Mouse (Mus musculus) CD4-positive, CD25-positive, alpha-beta regulatory T cell, adult 4 months (primary cell): ENCODE measurements around the gene Gm11037. TPM values are rescaled to one million over a fixed set of nuclear protein-coding genes. Genes with fewer than 3 reads are reported as not detected.
A peak's percentile ranks its signal among the peaks of the same experiment; 100 is the strongest.
"Not testable (repeated sequence)": the region's sequence is repeated elsewhere in the genome, so short reads cannot be mapped to it uniquely, and the experiment has no call there.

ENCODE experiments used
- ATAC-seq: one replicate; pipeline ENCODE4 v1.8.0; 2017
- polyA plus RNA-seq, 2 experiments: library from polyadenylated mRNA; unstranded; fragments of 100-300 nt; shearing (Covaris generic); gene quantifications; one replicate each; pipeline ENCODE4 v1.2.1; 2017

The Gm11037 gene
- polyA plus RNA-seq, result not detected

- no peak for ATAC-seq
These were observed at the start of gene Gm11037 for GRCm38 (mm10) chr2:131132930-131133547. Gene Gm11037, plus strand, starts transcription at chr2:131133497.

- ATAC-seq, result no peak
These were observed 49.1 kb upstream of the Gm11037 start for GRCm38 (mm10) chr2:131084206-131084605.

- ATAC-seq, result no peak
These were observed 46.5 kb upstream of the Gm11037 start, which contains the start of gene Siglec1 for GRCm38 (mm10) chr2:131086667-131087390. Gene Siglec1, minus strand, starts transcription at chr2:131086765.

DNA sequence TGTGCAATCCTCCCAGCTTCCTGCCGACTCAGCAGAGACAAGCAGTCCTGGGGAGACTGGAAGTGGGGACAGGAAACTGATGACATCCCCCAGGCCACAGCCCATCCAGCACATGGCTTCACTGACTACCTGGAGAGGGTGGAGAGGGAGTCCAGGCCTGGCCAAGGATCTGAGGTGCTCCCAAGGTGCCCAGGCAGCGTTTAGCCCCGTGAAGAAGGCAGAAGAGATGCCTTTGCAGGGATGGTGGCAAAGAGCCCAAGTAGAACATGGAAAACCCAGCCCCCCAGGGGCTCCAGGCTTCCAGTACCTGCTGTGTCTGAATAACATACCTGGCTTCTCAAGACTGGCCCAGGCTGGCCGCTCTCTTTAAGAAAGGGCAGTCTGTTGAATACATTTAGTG lies 44.7 kb upstream of the Gm11037 start:
- ATAC-seq, result no peak

- ATAC-seq, result no peak
These were observed 43.7 kb upstream of the Gm11037 start for GRCm38 (mm10) chr2:131089634-131090033.

DNA sequence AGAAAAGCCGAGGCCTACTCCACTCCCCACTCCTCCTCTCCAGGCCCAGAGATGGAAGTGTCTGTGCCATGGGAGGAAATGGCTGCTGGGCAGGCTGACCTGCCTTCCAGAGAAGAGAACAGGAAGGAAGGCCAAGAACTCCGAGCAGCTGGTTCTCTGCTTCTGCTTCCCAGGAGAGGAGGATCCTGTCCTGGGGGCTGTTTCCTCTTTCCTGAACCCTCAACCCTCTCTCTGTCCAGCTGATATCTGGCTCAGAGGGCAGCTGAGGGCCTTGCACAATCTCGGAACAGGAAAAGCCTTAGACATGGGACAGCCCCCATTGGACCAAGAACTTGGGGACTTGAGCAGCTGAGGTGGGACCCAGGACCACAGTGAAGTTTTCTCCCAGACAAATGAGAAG lies 42.4 kb upstream of the Gm11037 start:
- no peak for ATAC-seq

DNA sequence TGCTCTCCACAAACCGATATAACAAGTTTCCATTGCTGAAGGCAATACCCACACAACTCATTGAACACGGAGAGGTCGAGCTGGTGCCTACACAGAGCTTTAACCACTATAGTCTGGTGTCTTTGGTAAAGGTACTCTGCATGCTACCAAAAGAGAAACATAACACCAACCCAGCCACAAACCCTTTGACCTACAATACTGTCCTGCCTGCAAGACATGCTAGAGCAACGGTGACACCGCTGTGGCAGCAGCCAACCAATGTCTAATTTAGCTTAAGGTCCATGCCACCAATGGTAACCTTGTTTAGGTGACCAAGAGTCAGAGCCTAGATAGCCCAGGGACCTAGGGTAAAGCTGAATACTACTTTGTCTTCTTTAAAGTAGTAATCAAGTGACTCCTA lies 39.7 kb upstream of the Gm11037 start:
- no peak for ATAC-seq

DNA sequence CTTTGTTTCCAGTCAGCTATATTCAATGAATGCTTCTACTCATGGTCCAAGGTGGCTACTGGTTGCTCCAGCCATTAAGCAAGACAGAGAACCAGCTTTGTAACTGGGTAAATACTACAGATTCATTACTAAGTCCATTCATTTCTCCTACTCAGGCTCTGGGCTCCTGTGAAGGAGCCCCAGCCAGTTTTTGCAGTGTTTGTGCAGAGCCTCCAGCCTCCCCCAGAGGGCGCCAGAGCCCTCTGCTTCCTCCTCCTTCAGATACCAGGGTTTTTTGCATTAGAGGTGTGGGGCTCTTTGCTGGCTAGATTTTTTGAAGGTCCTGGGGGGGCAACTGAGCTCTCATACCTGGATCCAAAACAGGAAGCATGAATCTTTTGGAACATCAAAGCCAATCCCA lies 38.5 kb upstream of the Gm11037 start:
- peak; percentile 88 for ATAC-seq

GRCm38 (mm10) chr2:131096101-131096795 lies 37.0 kb upstream of the Gm11037 start:
- peak; percentile 51 for ATAC-seq

- ATAC-seq, result no peak
These were observed 36.2 kb upstream of the Gm11037 start for GRCm38 (mm10) chr2:131097087-131097486.

- ATAC-seq, result no peak
These were observed 31.8 kb upstream of the Gm11037 start for GRCm38 (mm10) chr2:131101530-131101929.

GRCm38 (mm10) chr2:131104021-131104420 lies 29.3 kb upstream of the Gm11037 start:
- no peak for ATAC-seq

DNA sequence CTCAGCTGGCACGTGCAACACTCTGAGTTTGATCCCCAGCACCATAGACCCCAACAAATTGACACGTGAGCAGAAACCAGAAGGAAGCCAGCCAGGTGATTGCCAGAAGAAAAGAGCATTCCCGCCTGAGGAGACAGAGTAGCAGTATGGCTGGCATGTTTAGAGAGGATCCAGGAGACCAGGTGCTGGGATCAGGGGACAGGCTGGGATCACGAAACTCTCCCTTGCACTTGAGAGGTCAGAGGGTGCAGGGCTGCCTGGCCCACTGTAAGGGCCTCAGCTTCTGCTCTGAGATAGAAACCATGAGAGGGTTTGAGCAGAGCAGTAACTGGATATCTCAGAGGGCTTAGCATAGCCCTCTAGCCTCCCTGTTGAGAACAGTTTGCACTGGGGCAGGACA lies 28.2 kb upstream of the Gm11037 start:
- ATAC-seq, result not testable (repeated sequence)

- ATAC-seq, result no peak
These were observed 27.3 kb upstream of the Gm11037 start for GRCm38 (mm10) chr2:131105989-131106388.

DNA sequence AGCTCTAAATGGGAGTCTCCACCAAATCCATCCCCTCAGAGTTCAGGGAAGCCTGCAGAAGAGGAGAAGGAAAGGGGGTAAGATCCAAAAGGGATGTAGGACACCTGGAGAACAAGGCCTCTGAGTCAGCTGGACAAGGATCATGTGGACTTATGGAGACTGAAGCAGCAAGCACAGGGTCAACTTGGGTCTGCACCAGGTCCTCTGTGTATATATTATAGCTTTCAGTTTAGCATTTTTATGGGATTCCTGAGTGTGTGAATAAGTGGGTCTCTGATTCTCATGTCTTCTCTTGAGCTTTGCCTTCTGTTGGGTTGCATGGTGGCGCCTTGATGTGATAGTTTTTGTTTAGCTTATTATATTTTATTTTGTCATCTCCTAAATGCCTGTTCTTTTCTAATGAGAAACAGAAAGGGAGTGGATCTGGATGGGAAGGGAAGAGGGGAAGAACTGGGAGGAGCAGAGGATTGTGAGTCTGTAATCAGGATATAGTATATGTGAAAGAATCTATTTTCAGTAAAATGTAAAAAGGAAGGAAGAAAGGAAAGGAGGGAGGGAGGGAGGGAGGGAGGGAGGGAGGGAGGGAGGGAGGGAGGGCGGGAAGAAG lies 14.2 kb upstream of the Gm11037 start:
- ATAC-seq, result no peak

GRCm38 (mm10) chr2:131124166-131124565 lies 9.1 kb upstream of the Gm11037 start:
- no peak for ATAC-seq

DNA sequence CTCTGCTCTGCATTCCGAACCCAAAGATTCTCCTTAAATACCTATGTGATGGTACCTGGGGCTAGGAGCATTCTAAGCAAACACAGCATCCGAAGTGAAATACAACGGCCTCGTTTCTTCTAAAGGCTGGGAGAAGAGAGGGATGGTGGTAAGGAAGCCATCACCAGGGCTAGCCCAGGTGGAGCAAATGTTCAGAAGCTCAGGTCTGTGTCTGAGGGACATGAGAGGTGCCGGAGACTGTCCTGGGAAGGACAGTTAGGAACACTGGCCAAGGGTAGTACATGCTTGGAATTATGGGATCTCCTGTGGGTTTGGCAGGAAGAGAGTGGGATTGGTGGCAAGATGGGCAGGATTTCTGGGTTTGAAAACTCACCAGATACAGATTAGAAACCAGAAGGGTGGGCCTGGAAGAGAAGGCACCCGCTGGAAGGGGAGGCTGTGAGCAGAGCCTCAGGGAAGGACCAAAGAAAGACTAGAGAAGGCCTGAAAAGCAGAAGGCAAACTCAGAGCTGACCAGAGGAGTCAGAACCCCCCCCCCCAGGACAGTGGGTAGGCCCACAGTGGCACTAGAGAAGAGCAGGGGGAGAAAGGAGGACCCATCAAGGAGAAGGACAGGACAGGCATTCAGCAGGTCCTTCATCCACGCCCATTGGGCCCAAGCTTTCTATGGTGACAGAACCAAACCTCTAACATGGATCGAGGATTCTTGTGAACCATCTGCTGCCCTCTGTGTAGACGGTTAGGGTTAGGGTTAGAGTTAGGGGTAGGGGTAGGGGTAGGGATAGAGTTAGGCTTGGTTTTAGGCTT lies 7.9 kb upstream of the Gm11037 start:
- ATAC-seq, result no peak

DNA sequence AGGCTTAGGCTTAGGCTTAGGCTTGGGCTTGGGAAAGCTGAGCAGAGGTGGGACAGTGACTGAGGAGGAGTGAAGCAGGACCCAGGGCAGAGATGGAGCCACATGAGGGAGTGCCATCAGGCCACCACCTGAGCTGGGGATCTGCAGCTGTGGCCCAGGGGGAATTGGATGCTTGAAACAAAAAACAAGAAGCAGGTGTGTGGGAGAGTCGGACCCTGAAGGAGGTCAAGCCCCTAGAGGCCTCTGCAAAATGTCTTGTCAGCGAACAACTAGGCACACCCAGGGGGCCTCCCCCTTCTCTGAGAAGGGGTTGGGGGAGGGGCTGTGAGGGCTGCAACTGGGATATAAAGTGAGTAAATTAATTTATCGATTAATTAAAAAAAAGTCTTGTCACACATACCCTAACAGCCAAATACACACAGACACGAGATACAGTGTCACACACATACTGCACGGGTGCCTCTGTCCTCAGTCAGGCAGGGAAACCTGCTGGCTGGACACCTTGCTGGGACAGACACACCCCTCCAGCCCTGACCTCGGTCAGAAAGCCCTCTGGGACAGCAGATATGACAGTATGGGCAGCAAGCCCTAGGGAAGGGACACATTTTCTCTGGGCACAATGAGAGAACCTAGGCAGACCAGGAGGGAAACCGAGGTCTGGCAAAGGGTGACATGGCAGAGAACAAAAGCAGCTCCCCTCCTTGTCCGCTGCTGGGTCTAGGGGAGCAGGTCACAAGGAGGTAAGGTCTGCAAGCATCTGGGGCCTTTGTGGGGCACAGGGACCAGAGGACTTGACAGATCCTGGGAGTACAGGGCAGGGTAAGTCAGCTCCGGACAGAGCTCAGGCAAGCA lies 7.1 kb upstream of the Gm11037 start:
- ATAC-seq, result no peak

- no peak for ATAC-seq
These were observed 6.1 kb upstream of the Gm11037 start, which contains the start of gene Hspa12b for GRCm38 (mm10) chr2:131127161-131127730. Gene Hspa12b, plus strand, starts transcription at chr2:131127280.

GRCm38 (mm10) chr2:131128211-131128610 lies 5.1 kb upstream of the Gm11037 start:
- ATAC-seq, result no peak

DNA sequence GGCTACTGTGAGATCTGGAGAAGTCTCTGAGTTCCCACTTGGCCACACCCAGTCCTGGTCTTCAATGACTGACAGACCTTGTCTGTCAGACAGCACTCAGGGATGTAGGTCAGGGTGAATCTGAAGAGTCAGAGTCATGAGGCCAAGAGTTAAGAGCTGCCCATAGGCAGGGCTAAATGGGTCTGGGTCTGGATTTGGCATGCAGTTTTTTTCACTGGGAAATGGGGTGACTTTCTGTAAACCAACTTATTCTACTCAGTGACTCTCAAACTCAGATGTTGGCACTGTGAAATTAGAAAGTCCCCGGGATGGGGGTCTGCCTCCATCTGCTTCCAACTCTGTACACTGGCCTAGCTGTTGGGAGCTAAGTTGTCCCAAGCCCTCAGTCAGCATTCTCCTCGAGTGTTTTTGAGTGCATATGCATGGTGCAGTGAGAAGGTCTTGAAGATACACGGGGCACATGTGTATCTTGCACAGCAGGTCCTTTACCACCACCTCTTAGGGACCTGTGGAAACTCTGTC lies 4.6 kb upstream of the Gm11037 start:
- no peak for ATAC-seq
